Mouse (Mus musculus): ENCODE results near the gene Ank3.
A peak's percentile ranks its signal among the peaks of the same experiment; 100 is the strongest.

Gene Ank3

GRCm38 (mm10) chr10:69982701-69983100 is 584.1 kb downstream of the Ank3 start:
- no peak for DNase-seq (ENCODE audit: low spot score)

- DNase-seq (ENCODE audit: low spot score): no peak
Measured at GRCm38 (mm10) chr10:69987496-69987895, 588.9 kb downstream of the Ank3 start.

DNA sequence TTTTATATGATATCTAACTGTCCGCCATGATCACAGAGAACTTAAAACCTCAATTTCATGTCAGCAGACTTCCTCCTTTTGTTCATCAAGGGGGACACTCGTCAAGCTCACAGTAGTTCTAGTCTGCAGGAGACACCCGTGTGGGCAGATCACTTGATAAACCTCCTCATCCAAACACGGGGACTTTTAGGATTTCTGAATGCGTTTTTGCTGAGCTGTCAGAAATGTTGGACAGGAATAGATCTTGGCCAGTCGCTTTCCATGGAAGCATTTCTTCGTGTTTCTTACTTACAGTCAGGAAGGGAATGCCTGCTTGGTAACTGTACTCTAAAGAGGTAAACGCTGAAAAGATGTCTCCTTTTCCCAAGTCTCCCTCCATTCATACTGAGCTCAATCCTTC is 598.5 kb downstream of the Ank3 start:
- no peak for DNase-seq (ENCODE audit: low spot score)

GRCm38 (mm10) chr10:70004058-70004457 is 605.5 kb downstream of the Ank3 start:
- no peak for DNase-seq (ENCODE audit: low spot score)

DNA sequence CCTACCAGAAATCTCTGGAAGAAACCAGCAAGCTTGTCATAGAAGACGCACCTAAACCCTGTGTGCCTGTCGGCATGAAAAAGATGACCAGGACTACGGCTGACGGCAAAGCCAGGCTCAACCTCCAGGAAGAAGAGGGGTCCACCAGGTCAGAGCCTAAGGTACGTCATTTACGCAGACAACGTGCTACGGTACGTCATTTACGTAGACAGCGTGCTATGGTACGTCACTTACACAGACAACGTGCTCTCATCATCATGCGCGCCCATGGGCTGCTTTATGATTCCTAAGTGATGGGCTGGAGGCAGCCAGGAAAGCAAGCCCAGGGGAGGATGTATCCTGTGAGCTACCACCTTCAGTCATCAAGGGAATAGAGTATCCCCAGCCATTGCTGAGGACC is 606.3 kb downstream of the Ank3 start:
- DNase-seq (ENCODE audit: low spot score): no peak

DNA sequence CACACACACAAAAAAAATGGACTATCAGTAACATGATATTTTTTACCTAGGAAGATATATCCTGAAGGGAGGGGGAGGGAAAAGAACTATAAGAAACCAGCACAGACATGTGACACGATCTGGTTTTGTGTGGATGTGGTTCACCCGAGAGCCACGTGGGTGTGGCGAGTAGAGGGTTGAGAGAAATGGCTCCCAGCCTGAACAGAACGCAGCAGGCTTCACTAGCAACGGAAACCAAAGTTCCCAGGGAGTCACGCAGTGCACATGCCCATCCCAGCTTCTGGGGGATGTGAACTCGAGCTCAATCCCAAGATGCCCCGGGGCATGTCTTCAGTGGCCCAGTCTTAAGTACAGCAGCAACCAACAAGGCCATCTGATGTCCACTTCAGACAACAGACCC is 607.8 kb downstream of the Ank3 start:
- DNase-seq (ENCODE audit: low spot score): no peak

- DNase-seq (ENCODE audit: low spot score): no peak
Measured at GRCm38 (mm10) chr10:70011738-70012137, 613.2 kb downstream of the Ank3 start.

DNA sequence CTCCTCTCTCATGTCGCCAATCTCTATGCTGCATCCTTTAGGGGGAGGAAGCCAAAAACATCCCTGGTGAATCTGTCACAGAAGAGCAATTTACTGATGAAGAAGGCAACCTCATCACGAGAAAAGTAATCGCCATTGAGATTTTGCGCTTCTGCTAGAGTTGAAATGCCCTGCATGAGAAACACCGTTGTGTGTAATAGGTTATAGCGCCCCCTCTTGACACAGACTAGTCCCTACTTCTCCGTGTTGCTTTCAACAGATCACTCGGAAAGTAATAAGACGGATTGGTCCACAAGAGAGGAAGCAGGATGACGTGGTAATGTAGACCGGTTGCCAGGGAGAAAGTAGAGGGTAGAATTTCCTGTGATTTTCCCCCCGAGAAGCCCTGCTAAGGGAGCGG is 615.4 kb downstream of the Ank3 start:
- DNase-seq (ENCODE audit: low spot score): no peak

DNA sequence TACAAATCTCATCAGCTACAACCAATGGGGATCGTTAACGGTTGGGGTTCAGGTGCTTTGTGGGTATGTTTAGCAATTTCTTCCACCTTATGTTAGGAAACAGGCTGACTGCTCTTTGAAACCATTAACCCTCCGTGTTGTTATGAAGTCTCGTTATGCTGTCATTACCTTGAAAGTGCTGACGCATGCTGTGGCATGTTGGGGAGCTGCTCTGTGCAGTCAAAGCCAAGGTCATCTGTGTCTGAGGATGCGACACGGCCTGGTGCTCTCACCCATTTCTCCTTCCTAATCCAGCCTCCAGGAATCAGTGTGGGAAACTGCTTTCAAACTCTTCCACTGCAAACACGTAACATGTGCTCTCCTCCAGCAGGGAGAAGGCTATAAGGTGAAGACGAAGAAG is 616.6 kb downstream of the Ank3 start:
- DNase-seq (ENCODE audit: low spot score): no peak

DNA sequence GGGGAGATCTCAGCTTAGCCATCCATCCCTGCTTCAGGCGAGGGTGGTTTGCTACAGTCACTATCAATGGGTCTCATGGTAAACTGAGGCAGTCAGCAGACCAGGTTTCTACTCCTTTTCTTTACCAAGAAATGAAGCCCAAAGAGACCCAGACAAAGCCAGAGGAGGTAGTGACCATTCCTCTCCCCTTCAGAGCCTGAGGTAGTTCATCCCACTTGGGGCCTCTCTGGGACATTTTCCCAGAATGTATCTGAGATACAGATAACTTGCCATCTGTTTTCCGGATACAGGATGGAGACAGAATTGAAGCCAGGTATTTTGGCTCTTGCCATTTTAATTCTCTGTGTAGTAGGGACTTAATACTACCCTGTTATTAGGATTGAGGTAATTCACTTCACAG is 620.1 kb downstream of the Ank3 start:
- DNase-seq (ENCODE audit: low spot score): no peak

DNA sequence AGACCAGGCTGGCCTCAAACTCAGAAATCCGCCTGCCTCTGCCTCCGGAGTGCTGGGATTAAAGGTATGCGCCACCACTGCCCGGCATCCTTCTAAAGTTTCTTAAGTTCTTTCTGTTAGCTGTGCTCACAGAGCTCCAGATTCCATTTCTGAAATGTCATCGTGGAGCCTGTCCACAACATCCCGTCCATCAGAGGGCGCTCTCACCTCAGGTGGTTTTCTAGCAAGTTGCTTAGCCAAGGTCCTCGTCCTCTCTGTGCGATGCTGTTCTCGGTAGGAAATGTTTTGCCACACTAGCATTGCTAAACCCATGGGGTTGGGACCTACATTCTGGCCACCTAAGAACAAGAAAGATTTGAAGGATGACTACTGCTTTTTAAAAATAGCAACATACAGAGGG is 623.1 kb downstream of the Ank3 start:
- DNase-seq (ENCODE audit: low spot score): peak; percentile 18

GRCm38 (mm10) chr10:70022596-70022995 is 624.0 kb downstream of the Ank3 start:
- DNase-seq (ENCODE audit: low spot score): no peak

DNA sequence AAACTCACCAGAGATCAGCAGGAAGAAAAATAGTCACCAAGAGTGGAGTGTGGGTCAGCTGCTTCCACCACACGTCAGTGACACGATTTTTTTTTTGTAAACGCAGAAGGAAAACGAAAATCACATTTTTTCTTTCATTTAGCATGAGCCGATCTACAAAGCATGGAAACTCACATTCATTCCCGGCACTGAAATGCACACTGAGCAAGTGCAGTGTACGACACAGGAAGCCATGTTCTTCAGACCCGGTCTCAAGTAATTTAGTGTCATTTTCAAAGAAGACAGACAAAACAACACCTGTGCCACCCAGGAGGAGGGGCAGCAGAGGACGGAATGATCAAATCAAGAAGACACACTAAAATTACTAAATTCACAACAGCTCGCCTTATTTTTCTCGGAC is 625.3 kb downstream of the Ank3 start:
- no peak for DNase-seq (ENCODE audit: low spot score)

GRCm38 (mm10) chr10:70031942-70032341 is 633.4 kb downstream of the Ank3 start:
- no peak for DNase-seq (ENCODE audit: low spot score)

DNA sequence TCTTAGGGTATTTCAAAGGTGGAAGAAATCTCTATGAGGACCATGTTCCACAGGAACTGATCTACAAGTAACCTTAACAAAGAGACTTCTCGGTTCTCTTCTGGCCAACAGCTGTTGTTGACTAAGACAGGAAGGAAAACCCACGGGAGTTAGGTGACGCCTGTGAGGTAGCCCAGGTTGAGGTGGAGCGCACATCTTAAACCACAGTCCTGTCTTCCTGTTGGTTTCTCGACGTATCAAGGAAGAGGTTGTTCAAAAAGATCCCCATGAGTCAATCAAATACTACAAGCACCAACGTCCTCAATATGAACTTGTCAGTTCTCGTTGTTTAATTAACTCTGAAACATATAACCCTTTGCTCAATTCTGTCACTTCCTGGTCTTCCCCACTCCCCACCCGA is 634.4 kb downstream of the Ank3 start:
- no peak for DNase-seq (ENCODE audit: low spot score)

GRCm38 (mm10) chr10:70033856-70034255 is 635.3 kb downstream of the Ank3 start:
- no peak for DNase-seq (ENCODE audit: low spot score)

DNA sequence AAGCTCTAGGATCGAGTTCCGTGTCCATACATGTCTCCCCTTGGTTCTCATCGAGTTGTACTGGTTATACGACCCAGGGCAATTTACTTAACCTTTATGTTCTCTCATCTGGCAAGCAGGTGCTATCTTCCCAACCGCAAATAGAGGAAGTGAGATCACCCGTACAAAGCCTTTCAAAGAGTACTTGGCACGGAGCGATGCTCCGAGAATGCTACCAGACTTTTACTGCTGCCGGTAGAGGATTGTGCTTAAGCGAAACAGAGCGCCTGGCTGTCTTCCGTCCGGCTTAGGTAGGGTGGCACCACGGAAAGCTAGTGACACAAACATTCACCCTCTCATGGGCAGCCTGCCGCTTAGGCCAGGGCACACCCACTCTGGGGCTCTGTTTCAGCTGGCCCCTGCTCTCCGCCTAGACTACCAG is 641.3 kb downstream of the Ank3 start:
- no peak for DNase-seq (ENCODE audit: low spot score)

DNA sequence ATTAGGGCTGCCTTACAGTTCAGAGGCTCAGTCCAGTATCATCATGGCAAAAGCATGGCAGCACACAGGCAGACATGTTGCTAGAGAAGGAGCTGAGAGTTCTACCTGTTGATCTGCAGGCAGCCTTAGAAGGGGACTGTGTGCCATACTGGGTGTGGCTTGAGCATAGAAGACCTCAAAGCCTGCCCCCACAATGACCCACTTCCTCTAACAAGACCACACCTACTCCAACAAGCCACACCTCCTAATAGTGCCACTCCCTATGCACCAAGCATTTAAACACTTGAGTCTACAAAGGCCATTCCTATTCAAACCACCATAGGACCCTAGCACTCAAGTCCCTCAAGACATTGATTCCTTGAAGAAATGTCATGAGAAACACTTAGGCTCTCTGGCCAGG is 643.0 kb downstream of the Ank3 start:
- no peak for DNase-seq (ENCODE audit: low spot score)

GRCm38 (mm10) chr10:70045722-70046121 is 647.1 kb downstream of the Ank3 start:
- DNase-seq (ENCODE audit: low spot score): no peak

GRCm38 (mm10) chr10:70049771-70050170 is 651.2 kb downstream of the Ank3 start:
- no peak for DNase-seq (ENCODE audit: low spot score)

DNA sequence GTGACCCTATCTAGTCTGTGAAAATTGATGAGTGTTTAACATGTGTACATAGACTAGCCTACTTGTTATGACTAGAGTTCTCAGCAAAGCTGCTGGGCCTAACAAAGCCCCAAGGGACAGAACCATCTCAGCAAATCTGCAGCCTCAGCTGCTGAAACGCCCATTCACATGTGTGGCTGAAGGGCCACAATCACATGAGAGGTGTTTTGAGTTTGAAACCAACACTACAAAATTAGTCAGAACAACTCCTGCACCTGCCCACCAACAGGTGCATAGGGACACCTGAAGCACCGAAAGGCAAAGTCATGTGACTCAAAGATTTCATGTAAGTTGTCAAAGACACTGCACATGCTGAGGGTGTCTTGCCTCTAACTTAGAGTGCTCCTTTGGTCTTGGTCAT is 656.7 kb downstream of the Ank3 start:
- DNase-seq (ENCODE audit: low spot score): no peak

- peak; percentile 37 for DNase-seq (ENCODE audit: low spot score)
Measured at GRCm38 (mm10) chr10:70057064-70057463, 658.5 kb downstream of the Ank3 start.

- DNase-seq (ENCODE audit: low spot score): no peak
Measured at GRCm38 (mm10) chr10:70060021-70060688, 661.6 kb downstream of the Ank3 start.

DNA sequence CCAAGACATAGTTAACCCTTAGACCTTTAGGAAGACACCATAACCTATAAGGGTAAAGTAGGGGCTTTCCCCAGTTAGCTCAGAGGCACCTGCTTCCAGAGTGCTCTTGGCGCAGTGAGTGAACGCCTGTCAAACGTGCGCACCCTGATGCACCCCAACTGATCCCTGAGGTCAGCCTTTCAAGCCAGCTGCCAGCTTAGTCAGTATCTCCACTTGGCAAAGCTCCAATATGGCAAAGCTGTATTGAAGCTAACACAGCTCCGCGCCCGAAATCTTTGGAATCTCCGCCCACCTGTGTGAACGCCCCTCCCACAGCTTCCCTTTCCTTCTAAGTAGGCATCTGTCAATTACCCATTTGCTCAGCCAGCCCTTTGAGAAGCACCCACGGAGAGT is 662.1 kb downstream of the Ank3 start:
- DNase-seq (ENCODE audit: low spot score): no peak
